Mouse (Mus musculus): ENCODE results near the gene Lrrc73. TPM values are rescaled to one million over a fixed set of nuclear protein-coding genes. Genes with fewer than 3 reads are reported as not detected.

The Lrrc73 gene
- polyA plus RNA-seq, 1 experiment from 2014 or later = 12.6 TPM

- peaks cover 20% of the 10 kb centered on the region for H3K36me3 ChIP-seq (ENCODE audit: control insufficient read depth, insufficient read depth)
- ATAC-seq = peak; percentile 49
- H3K9me3 ChIP-seq (ENCODE audit: control insufficient read depth, low read length) = no peaks in the 10 kb centered on the region
- peaks cover 23% of the 10 kb centered on the region for H3K4me1 ChIP-seq (replicated peaks; ENCODE audit: control insufficient read depth, insufficient read depth, low read length)
- peak overlapping the region; percentile 78 for H3K27ac ChIP-seq (ENCODE audit: low read length)
- H3K4me2 ChIP-seq (ENCODE audit: low read length) = peak overlapping the region; percentile 96
- H3K4me3 ChIP-seq (replicated peaks; ENCODE audit: low read length) = peak overlapping the region; percentile 92
- H3K9ac ChIP-seq (replicated peaks; ENCODE audit: low read depth, low read length) = peak overlapping the region; percentile 84
- 0% methylated on average over 42 of the region's 54 CpGs for WGBS
- H3K27me3 ChIP-seq (replicated peaks; ENCODE audit: control insufficient read depth, insufficient read depth, low read length) = 0 out of 2 replicates have a peak, but pooled peaks cover 4% of the 10 kb centered on the region
These were observed 775 bp downstream of the Lrrc73 start for GRCm38 (mm10) chr17:46254106-46254505.

- Histone ChIP-seq H3K4me1 (replicated peaks; ENCODE audit: control insufficient read depth, insufficient read depth, low read length) (peaks cover 19% of the 10 kb centered on the region), H3K4me3 (replicated peaks; ENCODE audit: low read length) (peak overlapping the region; percentile 92), H3K9me3 (ENCODE audit: control insufficient read depth, low read length) (no peaks in the 10 kb centered on the region), H3K27ac (ENCODE audit: low read length) (no peak overlapping the region), H3K4me2 (ENCODE audit: low read length) (peak overlapping the region; percentile 96), H3K27me3 (replicated peaks; ENCODE audit: control insufficient read depth, insufficient read depth, low read length) (0 out of 2 replicates have a peak, but pooled peaks cover 4% of the 10 kb centered on the region), H3K36me3 (ENCODE audit: control insufficient read depth, insufficient read depth) (peaks cover 18% of the 10 kb centered on the region), H3K9ac (replicated peaks; ENCODE audit: low read depth, low read length) (peak overlapping the region; percentile 29; the same call in 1 of the 2 replicates)
- no peak for ATAC-seq
- WGBS = 26% methylated on average over 6 of the region's 6 CpGs
These were observed 1.8 kb downstream of the Lrrc73 start for GRCm38 (mm10) chr17:46255147-46255546.

GRCm38 (mm10) chr17:46258279-46259053, 5.1 kb downstream of the Lrrc73 start:
- Histone ChIP-seq H3K9me3 (ENCODE audit: control insufficient read depth, low read length) (no peaks in the 10 kb centered on the region), H3K9ac (replicated peaks; ENCODE audit: low read depth, low read length) (no peak overlapping the region), H3K4me2 (ENCODE audit: low read length) (no peak overlapping the region), H3K36me3 (ENCODE audit: control insufficient read depth, insufficient read depth) (peaks cover 4% of the 10 kb centered on the region; the same call in 1 of the 2 replicates), H3K27me3 (replicated peaks; ENCODE audit: control insufficient read depth, insufficient read depth, low read length) (0 out of 2 replicates have a peak, but pooled peaks cover 4% of the 10 kb centered on the region), H3K4me3 (replicated peaks; ENCODE audit: low read length) (no peak overlapping the region), H3K4me1 (replicated peaks; ENCODE audit: control insufficient read depth, insufficient read depth, low read length) (peaks cover 14% of the 10 kb centered on the region), H3K27ac (ENCODE audit: low read length) (no peak overlapping the region)
- ATAC-seq = no peak
- 85% methylated on average over 30 of the region's 30 CpGs for WGBS

GRCm38 (mm10) chr17:46259675-46260074, 6.3 kb downstream of the Lrrc73 start:
- H3K27me3 ChIP-seq (replicated peaks; ENCODE audit: control insufficient read depth, insufficient read depth, low read length) = 0 out of 2 replicates have a peak, but pooled peaks cover 4% of the 10 kb centered on the region
- no peak overlapping the region for H3K27ac ChIP-seq (ENCODE audit: low read length)
- H3K36me3 ChIP-seq (ENCODE audit: control insufficient read depth, insufficient read depth) = peaks cover 7% of the 10 kb centered on the region; the same call in 1 of the 2 replicates
- H3K4me2 ChIP-seq (ENCODE audit: low read length) = no peak overlapping the region
- no peak overlapping the region for H3K9ac ChIP-seq (replicated peaks; ENCODE audit: low read depth, low read length)
- 90% methylated on average over 17 of the region's 17 CpGs for WGBS
- no peaks in the 10 kb centered on the region for H3K9me3 ChIP-seq (ENCODE audit: control insufficient read depth, low read length)
- peaks cover 9% of the 10 kb centered on the region for H3K4me1 ChIP-seq (replicated peaks; ENCODE audit: control insufficient read depth, insufficient read depth, low read length)
- no peak overlapping the region for H3K4me3 ChIP-seq (replicated peaks; ENCODE audit: low read length)
- no peak for ATAC-seq

- Histone ChIP-seq H3K4me3 (replicated peaks; ENCODE audit: low read length) (no peak overlapping the region), H3K27ac (ENCODE audit: low read length) (no peak overlapping the region), H3K9me3 (ENCODE audit: control insufficient read depth, low read length) (no peaks in the 10 kb centered on the region), H3K4me2 (ENCODE audit: low read length) (no peak overlapping the region), H3K36me3 (ENCODE audit: control insufficient read depth, insufficient read depth) (peaks cover 7% of the 10 kb centered on the region; the same call in 1 of the 2 replicates), H3K27me3 (replicated peaks; ENCODE audit: control insufficient read depth, insufficient read depth, low read length) (no peaks in the 10 kb centered on the region), H3K4me1 (replicated peaks; ENCODE audit: control insufficient read depth, insufficient read depth, low read length) (0 out of 2 replicates have a peak, but pooled peaks cover 2% of the 10 kb centered on the region), H3K9ac (replicated peaks; ENCODE audit: low read depth, low read length) (no peak overlapping the region)
- 88% methylated on average over 5 of the region's 5 CpGs for WGBS
- ATAC-seq = no peak
These were observed 8.9 kb downstream of the Lrrc73 start for GRCm38 (mm10) chr17:46262201-46262694.

- no peaks in the 10 kb centered on the region for H3K9me3 ChIP-seq (ENCODE audit: control insufficient read depth, low read length)
- no peak overlapping the region for H3K9ac ChIP-seq (replicated peaks; ENCODE audit: low read depth, low read length)
- peaks cover 4% of the 10 kb centered on the region; the same call in 1 of the 2 replicates for H3K36me3 ChIP-seq (ENCODE audit: control insufficient read depth, insufficient read depth)
- H3K27ac ChIP-seq (ENCODE audit: low read length) = no peak overlapping the region
- 85% methylated on average over 12 of the region's 12 CpGs for WGBS
- no peak overlapping the region for H3K4me3 ChIP-seq (replicated peaks; ENCODE audit: low read length)
- H3K4me1 ChIP-seq (replicated peaks; ENCODE audit: control insufficient read depth, insufficient read depth, low read length) = 0 out of 2 replicates have a peak, but pooled peaks cover 2% of the 10 kb centered on the region
- H3K27me3 ChIP-seq (replicated peaks; ENCODE audit: control insufficient read depth, insufficient read depth, low read length) = no peaks in the 10 kb centered on the region
- no peak; the same call in 1 of the 2 replicates for ATAC-seq
- H3K4me2 ChIP-seq (ENCODE audit: low read length) = no peak overlapping the region
These were observed 12.2 kb downstream of the Lrrc73 start for GRCm38 (mm10) chr17:46265502-46265901.

GRCm38 (mm10) chr17:46265918-46266618, 12.7 kb downstream of the Lrrc73 start:
- Histone ChIP-seq H3K4me1 (replicated peaks; ENCODE audit: control insufficient read depth, insufficient read depth, low read length) (0 out of 2 replicates have a peak, but pooled peaks cover 2% of the 10 kb centered on the region), H3K36me3 (ENCODE audit: control insufficient read depth, insufficient read depth) (peaks cover 3% of the 10 kb centered on the region; the same call in 1 of the 2 replicates), H3K9ac (replicated peaks; ENCODE audit: low read depth, low read length) (no peak overlapping the region), H3K4me3 (replicated peaks; ENCODE audit: low read length) (no peak overlapping the region), H3K9me3 (ENCODE audit: control insufficient read depth, low read length) (no peaks in the 10 kb centered on the region), H3K27ac (ENCODE audit: low read length) (no peak overlapping the region; the same call in 1 of the 2 replicates), H3K27me3 (replicated peaks; ENCODE audit: control insufficient read depth, insufficient read depth, low read length) (no peaks in the 10 kb centered on the region), H3K4me2 (ENCODE audit: low read length) (no peak overlapping the region)
- ATAC-seq = peak; percentile 79
- WGBS = 24% methylated on average over 14 of the region's 14 CpGs

GRCm38 (mm10) chr17:46266986-46267385, 13.7 kb downstream of the Lrrc73 start:
- peaks cover 3% of the 10 kb centered on the region; the same call in 1 of the 2 replicates for H3K36me3 ChIP-seq (ENCODE audit: control insufficient read depth, insufficient read depth)
- H3K9ac ChIP-seq (replicated peaks; ENCODE audit: low read depth, low read length) = no peak overlapping the region
- H3K4me2 ChIP-seq (ENCODE audit: low read length) = no peak overlapping the region
- H3K4me1 ChIP-seq (replicated peaks; ENCODE audit: control insufficient read depth, insufficient read depth, low read length) = 0 out of 2 replicates have a peak, but pooled peaks cover 2% of the 10 kb centered on the region
- H3K4me3 ChIP-seq (replicated peaks; ENCODE audit: low read length) = no peak overlapping the region
- 81% methylated on average over 6 of the region's 6 CpGs for WGBS
- H3K27ac ChIP-seq (ENCODE audit: low read length) = no peak overlapping the region
- H3K9me3 ChIP-seq (ENCODE audit: control insufficient read depth, low read length) = no peaks in the 10 kb centered on the region
- no peaks in the 10 kb centered on the region for H3K27me3 ChIP-seq (replicated peaks; ENCODE audit: control insufficient read depth, insufficient read depth, low read length)
- ATAC-seq = no peak

- 88% methylated on average over 7 of the region's 7 CpGs for WGBS
- Histone ChIP-seq H3K4me1 (replicated peaks; ENCODE audit: control insufficient read depth, insufficient read depth, low read length) (0 out of 2 replicates have a peak, but pooled peaks cover 2% of the 10 kb centered on the region), H3K27ac (ENCODE audit: low read length) (no peak overlapping the region), H3K9me3 (ENCODE audit: control insufficient read depth, low read length) (no peaks in the 10 kb centered on the region), H3K36me3 (ENCODE audit: control insufficient read depth, insufficient read depth) (peaks cover 3% of the 10 kb centered on the region; the same call in 1 of the 2 replicates), H3K4me2 (ENCODE audit: low read length) (no peak overlapping the region), H3K4me3 (replicated peaks; ENCODE audit: low read length) (no peak overlapping the region), H3K9ac (replicated peaks; ENCODE audit: low read depth, low read length) (no peak overlapping the region), H3K27me3 (replicated peaks; ENCODE audit: control insufficient read depth, insufficient read depth, low read length) (no peaks in the 10 kb centered on the region)
- ATAC-seq = no peak
These were observed 14.2 kb downstream of the Lrrc73 start for GRCm38 (mm10) chr17:46267511-46267910.
